Mouse (Mus musculus) liver, adult (tissue): ENCODE results near the gene Inpp5k.

ENCODE experiments used
- GATA4 ChIP-seq: IDR thresholded peaks from 2 replicates; pipeline ENCODE4 v1.6.1; 2014; ENCODE audit warnings: mild to moderate bottlenecking, low read length; ENCODE audit not compliant: insufficient replicate concordance

Gene Inpp5k

DNA sequence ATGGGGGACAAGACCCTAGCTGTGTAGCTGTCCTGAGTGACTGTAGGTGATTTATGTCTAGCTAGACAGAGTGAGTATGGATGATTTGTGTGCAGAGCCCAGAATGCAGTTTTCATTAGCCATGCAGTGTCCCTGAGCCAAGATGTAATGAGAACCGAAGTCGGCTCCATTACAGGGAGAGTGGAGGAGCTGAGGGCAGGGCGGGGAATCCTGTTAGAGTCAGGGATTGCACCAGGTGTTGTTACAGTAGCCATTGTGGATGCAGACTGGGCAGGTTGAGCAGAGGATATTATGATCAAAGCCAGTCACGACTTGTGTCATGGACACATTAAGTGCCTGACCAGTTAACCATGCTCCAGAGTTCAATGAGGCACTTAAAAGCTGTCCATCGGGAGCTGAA is 12.5 kb downstream of the Inpp5k start:
- no peak for TF ChIP-seq GATA4

DNA sequence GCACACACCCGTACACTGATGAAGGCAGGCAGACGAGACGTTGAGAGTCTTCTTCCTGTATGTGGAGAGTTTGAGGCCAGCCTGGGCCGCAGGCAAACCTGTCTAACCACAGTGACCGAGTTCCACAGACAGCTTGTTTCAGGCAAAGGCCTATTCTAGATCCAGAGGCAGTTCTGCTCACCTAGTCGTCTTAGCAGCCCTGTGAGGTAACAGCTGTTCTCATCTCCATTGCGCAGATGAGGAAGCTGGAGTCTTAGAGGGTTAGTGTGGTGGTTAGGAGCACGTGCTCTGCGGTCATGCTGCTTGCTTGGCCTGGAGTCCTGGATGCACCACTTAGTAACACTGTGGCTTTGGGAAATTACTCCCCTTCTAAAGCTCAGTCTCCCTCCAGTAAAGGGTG is 13.9 kb downstream of the Inpp5k start:
- no peak for TF ChIP-seq GATA4

DNA sequence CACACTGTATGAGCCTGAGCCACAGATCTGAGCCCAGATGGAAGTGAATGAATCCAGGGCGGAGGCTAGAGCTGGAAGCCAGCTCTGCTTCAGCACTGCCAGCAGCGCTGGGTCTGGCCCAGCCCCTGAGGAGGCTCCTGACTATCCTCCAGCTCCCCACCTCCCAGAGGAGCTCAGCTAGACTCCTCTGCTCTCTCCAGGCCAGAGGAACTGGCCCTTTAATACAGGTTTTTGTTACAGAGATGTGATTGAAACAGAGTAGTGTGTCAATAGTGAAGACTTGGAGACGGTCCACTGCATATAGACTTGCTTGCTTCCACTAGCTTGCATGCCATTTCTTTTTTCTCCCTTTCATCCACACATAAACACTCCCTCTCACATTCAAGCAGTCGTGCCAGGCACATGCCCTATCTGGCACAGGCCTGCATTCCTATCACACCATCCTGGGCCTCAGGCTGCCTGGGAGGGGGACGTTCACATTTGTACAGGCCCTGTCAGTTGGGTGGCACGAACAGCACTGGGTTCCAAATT is 17.0 kb downstream of the Inpp5k start:
- no peak for TF ChIP-seq GATA4

DNA sequence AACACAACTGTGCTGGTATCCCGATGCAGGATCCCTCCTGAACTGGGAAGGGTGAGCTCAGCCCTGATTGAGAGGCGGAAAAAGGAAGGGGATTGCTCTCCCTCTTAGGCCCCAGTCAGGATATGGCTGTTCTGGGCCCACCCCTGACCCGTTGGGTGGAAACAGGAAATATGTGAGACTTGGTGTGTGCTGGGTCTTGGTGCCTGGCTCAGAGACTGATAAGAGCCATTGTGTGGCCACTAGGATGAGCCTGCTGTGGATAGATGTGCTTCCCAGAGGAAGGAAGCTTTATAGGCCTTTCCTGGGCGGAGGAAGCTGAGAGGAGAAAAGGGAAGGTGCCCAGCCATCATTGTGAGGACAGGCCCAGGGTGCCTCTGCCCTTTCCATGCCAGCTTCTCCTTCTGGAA is 18.4 kb downstream of the Inpp5k start:
- peak; percentile 97; the same call in 1 of the 2 replicates for TF ChIP-seq GATA4

DNA sequence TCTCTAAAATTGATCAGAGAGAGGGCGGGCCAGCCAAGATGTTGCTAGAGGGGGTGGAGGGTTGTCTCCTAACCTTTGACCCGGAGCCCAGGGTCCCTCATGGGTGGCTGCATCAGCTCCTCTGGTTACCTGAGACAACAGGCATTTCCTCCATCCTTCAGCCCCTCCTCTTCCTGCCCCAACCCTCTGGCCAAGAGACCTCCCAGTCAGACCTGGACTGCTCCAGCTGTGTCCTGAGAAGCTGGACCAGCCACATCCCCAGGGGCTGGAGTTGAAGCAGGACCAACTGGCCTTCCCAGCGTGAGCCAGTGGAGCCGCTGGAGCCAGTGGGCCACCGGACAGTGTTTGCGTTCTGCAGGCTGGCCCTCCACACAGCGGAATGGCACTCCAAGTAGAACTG is 19.5 kb downstream of the Inpp5k start, which contains the start of gene Myo1c:
Gene Myo1c, plus strand, starts transcription at position 194 of the 400 bp plus-strand sequence.
- TF ChIP-seq GATA4 = no peak; the same call in 1 of the 2 replicates

DNA sequence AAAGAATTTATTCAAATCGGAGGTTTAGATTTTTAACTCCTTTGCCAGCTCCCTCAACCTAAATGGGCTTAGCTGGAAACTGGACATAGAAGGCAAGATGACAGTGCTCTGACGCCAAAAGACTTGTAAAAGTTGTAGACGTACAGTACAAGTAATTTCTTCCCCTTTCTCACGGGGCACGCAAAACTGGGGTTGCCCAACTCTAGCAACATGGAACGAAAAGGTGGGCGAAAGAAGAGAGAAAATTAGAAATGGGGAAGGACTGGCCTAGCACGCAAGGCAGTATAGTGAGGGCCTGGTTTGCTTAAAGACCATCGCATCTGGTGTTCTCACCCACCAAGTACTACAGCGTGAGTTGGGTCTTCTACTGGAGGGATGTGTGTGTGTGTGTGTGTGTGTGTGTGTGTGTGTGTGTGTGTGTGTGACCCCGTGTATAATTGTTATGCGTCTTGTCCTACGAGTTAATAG is 20.2 kb downstream of the Inpp5k start:
- no peak for TF ChIP-seq GATA4

DNA sequence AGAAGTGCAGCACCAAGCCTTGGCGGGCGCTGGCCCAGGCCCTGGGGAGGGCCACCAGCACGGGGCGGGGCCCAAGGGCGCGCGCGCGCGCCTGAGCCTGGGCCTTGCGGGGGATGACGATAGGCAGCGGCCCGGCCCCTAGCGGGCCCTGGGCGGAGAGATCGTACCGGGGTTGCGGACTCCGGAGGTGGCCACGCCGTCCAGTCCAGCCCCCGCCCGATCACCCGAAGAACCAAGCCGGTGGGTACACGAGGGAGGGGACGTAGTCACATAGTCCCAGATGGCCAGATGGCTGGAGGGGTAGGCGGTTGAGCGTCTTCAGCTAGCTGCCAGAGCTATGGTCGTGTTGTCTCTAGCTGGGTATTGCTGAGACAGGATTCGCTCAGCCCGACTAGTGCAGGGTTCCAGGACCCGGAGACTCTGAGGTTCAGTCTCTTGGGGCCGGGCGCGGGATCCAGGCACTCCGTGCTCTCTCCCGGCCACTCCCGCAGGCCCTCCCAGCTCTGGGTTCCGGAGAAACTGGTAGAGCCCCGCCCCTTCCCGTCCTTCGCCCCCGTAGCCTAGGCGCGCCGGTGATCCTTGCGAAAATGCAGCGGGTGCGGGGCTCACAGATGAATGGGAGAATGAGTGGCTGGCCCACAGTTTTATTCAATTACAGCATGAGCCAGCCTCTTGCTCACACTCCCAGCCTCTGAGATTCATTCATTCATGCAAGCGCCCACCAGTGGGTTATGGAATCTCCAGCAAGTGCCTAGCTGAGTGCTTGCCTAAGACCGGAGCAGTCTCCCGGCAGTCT is 20.8 kb downstream of the Inpp5k start:
- no peak for TF ChIP-seq GATA4

DNA sequence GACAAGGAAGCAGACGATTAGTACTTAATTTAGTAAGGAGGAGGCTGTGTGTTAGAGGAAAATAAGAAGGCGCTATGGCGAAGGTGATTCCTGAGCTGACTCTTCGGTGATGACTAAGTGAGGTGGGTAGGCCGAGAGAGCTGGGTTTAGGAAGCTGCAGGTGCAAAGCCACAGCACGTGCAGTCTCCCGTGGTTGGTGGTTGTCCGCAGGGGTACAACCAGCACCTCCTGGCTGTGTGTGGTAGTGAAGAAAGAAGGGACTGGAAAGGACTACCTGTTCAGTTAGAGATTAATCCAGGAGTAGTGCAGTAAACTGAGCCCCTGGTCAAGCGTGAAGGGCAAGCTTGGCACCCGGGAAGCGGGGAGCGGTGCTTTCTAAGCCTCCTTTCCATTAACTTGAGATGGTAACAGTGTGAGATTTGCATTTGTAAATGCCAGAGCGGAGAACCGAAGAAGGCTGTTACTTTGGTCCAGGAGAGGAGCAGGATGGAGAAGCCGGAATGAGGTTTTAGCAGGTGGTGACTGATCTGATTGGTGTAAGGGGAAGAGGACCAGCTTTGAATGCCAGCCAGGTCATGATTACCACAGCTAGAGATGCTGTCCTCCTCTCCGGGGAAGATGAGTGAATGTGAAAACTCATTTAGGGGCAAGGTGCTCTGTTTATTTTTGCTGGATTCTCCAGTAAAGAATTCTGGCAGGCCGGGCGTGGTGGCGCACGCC is 21.6 kb downstream of the Inpp5k start:
- TF ChIP-seq GATA4 = no peak

DNA sequence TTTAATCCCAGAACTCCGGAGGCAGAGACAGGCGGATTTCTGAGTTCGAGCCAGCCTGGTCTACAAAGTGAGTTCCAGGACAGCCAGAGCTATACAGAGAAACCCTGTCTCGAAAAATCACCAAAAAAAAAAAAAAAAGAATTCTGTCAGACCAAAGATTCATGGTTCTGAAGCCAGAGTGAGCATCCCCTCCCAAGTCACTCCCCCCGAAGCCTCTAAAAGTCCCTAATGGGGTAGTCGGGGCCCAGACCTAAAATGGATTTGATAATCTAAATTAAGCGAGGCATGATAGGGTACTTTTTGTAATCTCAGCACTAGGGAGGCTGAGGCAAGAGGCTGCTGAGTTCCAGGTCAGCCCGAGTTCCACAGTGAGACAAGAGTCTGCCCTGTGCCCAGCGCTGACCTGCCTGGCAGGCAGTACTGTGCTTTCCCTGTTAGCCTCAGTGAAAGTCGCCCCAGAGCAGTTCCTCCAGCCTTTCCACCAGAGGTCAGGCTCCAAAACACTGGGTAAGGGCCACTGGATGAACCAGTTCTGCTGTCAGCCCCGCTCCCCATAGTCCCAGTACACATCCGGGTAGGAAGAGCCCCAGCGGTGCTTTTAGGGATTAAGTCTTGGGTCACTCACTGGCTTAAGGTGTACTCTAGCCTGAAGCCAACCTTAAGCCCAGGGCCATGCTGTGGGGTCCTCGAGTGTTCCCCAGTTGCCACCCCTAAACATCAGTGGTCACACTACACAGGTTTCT is 22.3 kb downstream of the Inpp5k start:
- TF ChIP-seq GATA4 = no peak

DNA sequence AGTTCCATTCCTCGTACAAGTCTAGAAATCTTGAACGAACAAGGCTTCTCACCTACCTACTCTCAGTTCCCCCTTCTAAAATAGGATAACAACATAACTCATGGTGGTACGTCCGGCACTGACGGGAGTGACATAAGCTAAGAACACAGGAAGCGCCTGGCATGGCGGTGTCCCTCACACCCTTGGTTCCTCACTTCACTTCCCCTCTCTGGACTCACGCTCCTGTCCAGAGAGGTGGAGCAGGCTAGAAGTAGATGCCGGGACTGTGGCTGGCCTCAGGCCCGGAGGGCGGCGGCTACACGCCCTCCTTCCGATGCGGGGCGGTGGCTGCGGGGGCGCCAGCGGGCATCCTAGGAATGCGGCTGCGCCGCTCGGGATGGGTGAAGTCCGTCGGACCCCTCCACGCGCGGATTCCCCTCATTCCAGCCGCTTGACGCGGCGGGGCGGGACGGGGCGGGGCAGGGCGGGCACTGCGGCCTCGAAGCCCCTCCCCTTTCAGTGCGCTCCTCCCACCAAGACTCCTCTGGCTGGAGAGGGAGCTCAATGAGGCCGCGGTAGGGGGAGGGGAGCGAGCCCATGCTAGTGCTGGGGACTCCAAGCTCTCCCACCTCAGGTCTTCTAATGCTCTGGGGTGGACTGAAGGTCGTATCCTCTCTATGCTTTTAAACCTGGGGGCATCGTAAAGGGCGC is 23.1 kb downstream of the Inpp5k start:
- TF ChIP-seq GATA4 = no peak

DNA sequence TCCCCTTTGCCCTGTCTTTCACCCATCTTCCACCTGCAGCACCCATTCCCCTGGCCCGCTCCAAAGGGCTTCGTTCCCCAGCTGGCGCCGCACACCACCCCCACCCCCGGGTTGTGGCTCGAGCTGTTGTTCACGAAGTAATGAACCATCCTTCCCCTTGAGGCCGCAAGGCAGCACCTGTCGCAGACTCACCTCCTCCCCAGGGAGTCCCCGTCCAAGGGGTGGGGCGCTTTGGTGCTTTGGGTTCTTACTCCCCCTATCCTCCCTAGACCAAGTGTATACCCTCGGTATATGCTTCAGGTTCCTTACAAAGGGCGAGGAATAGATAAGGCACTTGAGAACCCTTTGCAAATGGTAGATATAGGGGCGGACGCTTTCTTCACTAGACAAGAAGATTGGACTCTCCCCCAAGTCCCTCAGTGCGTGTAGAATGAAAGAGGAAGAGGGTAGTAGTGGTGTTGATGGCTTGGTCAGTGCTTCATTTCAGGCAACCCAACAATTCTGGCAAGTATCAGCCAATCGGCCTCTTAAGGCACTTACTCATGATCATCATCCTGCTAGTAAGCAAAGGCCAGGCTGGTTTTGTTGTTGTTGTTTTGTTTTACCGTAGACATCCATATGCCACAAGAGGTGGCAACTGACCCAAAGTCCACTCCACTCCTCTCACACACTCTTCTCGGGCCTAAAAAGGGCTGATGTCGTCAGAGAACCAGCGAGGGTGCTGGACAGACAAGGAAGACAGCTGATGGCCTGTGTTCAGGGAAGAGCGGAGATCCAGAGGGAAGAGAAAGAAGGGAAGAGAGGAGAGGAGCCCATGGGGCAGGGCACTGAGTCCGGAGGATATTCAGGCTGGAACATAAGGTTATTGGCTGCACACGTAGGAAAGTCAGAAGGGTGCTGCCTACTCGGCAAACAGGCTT is 23.9 kb downstream of the Inpp5k start:
- TF ChIP-seq GATA4 = no peak

DNA sequence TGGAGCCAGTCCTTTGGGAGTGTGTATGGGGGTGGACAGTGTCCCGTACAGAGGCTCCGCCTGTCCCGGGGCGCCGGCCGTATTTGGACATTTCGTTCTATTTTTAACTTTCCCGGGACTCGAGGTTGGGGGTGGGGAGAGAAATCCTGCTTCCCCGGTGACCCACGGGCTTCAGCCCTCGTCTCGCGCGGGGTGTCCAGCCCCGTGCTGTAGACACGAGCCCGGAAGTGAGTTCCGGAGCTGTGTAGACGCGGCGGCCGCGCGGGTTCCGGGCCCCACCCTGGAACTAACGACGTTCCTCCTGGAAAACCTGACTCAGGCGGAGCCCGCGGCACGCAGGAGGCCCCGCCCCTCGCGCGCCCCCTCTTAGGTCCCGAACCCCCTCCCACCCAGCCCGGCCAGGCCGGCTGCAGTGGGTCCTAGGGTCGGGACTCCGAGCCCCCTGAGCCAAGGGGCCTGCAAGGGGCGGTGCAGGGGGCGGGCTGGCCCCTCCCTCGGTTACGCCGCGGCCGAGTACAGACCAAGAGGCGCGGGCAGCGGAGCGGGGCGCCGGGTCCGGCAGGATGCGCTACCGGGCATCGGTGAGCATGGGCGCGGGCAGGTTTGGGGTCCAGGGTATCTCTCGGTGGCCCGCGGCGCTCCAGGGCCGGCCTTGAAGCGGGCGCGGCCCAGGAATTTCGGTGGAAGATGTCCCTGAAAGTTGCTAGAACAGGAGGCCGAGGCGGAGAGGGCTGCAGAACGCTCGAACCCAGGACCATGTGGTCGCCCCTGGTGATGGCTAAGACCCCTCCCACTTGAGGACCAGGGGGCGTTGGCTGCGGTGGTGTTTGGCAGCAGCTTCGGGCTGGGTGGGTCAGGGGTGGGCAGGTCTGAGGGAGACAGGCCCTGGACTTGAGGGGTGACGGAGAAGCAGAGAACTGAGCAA is 25.1 kb downstream of the Inpp5k start:
- TF ChIP-seq GATA4 = no peak

DNA sequence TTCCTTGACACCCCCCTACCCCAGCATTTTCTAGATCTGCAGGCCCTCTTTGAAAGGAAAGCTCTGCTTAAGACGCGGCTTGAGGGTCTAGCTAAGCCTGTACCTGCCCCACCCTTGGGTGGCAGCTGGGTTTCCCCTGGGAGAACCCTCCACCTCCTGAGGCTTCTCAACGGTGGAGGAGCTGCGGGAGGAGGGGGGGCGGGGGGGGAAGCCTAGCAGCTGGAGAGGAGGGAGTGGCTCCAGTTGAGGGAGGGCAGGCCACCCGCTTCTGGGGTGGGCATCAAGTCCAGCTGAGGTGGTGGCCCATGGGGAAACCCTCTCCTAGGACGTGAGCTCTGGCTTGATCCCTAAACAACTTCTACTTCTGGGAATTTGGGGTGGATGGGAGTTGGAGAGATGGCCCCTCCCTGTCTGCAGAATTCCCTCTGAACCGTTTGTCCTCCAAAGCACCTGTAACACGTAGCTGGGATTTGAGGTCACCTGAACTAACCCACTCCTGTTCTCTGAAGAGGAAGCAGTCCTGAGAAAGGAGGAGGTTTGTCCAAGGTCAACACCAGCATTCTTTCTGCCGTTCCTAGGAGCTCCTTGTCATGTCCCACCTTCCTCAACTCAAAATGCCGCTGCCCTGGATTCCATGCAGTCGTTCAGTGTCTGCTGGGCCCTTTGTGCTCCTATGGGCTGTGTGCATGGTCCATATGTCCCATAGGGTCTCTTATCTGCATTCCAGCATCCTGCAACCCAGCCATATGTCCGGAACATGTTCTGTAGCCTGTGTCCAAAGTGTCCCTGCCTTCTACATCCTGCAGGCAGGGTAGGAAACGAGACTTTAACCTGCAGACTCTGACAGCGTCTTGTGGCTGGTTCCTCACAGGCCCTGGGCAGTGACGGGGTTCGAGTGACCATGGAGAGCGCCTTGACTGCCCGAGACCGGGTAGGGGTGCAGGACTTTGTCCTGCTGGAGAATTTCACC is 26.1 kb downstream of the Inpp5k start:
- no peak for TF ChIP-seq GATA4
